Mouse (Mus musculus): ENCODE results near the gene Ergic1.

Ergic1 gene

DNA sequence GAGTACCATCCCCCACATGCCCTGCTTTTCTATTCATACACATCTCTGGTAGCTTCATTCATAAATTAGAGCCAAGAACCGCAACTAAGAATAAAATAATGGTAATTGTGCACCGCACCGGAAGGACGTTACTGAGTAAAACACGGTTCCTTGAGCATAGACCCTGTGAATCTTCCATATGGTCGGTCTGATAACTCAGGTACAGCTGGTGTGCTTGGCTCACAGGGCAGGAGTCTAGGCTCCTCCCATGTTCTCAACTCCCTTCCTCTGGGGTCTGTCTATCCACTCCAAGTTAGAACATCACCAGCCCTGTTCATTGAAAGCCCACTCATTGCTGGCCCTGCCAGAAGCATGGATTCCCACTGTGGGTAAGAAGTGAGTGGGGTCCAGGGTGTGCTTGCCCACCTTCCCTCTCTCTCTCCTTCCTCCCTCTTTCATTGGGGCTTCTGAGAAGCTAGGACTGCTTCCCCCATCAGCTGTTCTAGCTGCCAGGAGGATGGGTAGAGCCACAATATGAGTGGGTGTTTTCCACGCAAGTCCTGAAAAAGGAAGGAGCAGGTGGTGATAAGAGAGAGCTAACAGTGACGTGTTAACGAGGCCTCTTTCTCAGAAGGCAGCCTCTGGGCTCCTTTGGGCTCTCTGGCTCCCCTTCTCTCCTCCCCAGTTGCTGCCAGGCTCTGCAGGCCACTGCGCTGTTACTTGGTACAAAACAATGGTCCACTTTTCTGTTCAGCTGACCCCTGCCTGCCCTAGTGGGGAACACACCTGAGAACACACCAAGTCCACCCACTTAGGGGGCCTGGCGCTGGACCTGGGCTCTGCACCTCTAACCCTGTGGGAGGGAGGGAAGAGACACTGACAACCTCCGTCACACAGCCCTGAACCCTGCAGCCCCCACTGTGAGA is 14.7 kb downstream of the Ergic1 start:
- no peak for DNase-seq (ENCODE audit: low read depth, low spot score)

DNA sequence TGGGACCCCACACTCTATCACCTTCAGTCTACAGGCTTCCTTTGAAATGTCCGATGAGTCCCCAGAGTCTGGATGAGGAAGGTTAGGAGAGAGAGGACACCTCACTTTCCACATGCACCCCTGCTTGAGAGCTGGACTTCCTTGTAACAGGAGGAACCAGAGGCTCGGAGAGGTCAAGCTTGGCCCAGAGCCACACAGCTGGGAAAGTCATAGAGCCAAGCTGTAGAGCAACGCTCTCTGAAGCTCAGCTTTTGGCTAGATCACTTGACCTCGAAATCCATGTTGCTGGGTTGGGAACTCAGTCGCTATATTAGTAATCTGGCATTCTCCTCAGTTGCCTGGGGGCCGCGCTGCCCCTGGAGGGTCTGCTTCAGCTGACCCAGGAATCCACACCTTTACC is 15.5 kb downstream of the Ergic1 start:
- DNase-seq (ENCODE audit: low read depth, low spot score), result no peak

DNA sequence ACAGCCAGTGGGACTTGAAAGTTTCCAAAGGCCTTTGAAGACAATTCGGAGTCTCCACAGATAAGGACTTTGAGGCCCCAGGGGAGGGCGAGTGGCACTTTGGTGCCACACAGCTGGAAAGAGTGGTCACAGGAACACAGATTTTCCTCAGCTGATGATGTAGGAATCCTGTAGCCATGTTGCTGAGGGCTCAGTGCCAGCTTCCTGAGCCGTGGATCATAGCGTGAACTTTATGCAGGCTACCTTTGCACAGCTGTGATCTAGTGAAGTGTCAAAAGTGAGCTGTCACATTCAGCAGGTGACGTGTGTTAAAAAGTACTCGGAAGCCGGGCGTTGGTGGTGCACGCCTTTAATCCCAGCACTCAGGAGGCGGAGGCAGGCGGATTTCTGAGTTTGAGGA is 16.0 kb downstream of the Ergic1 start:
- no peak for DNase-seq (ENCODE audit: low read depth, low spot score)

DNA sequence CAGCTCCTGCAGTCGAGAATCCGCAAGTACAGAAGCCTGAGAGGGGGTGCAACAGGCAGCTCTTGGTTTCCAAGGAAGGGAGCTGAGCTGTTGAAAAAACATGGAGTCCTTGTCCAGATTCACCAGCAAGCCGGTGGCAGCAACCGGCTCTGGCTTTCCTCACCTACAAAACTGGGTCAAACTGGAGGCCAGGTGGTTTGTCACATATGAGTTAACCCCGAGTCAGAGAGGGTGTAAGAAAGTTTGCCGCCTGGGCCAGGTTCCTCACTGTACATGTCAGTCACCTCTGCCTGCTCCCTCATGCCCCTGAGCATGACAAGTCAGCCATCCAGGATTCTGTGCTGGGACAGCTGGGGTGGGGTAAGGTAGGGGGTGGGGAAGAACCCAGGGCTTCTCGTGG is 16.9 kb downstream of the Ergic1 start:
- no peak for DNase-seq (ENCODE audit: low read depth, low spot score)

DNA sequence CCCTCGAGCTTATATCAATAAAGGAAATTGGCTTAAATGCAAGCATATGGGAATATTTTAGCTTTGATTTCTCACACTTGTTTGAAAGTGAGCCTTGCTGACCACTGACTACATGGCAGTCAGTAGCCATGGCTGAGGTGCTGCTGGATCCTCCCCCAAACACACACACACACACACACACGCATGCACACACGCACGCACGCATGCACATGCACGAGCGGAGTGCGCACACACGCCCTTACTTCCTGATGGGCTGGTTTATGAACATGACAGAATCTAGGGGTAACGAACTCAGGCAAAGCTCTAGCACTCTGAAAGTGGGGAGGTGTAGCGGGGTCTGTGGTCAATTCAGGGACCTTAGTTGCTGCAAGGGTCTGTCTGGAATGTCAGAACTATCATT is 17.5 kb downstream of the Ergic1 start:
- DNase-seq (ENCODE audit: low read depth, low spot score), result no peak

DNA sequence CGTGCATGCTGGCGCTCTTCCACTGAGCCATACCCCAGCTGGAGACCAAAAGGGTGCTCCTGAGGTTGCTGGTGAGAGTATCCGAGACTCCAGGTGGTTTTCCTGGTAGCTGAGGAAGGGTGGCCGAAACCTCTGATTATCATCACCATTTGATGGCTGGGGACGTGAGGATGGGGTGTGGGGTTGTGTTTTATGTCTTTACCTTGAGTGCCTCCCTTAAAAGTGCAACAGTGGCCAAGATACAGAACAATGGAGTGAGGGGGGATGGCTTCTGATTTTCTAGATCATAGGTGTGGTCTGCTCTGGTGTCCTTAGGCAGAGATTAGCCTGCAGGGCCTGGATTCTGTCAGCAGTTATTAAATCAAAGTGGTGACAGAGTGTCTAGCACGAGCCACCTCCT is 18.1 kb downstream of the Ergic1 start:
- no peak for DNase-seq (ENCODE audit: low read depth, low spot score)

DNA sequence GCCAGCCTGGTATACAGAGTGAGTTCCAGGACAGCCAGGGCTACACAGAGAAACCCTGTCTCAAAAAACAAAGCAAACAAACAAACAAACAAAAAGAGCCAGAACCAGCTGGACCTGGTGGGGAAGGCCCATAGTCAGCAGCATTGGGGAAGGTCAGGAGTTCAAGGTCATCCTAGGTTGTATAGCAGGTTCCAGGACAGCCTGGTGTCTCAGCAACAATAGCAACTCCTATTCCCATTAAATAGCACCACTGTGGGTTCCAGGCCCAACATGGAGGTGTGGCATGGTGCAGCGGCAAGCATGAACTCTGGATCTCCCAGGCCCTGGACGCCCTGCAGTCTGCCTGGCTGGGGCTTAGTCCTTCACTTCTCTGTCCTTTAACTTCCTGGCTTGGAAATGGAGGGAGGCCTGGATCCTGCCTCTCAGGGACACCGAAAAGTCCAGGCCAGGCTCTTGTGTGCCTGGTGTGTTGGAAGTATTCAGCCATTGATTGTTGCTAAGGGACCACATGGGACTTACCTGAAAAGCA is 19.6 kb downstream of the Ergic1 start:
- no peak for DNase-seq (ENCODE audit: low read depth, low spot score)

DNA sequence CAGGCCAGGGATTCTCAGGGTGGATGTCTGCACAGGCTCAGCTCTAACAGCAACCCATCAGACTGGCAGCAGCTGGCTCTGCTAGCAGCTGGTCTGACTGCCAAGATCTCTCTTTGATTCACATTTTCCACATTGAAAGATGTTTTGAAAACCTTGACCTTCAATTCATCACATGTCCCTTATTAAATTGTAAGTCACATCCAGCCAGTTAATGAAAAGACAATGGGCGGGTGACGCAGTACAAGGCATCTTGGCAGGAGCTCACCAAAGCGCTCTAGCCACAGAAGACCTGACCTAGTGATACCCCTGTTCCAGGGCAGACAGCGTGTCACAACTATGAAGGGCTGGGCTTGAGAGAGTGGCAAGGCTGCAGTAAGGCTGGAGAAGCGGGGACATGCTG is 21.0 kb downstream of the Ergic1 start:
- no peak for DNase-seq (ENCODE audit: low read depth, low spot score)

DNA sequence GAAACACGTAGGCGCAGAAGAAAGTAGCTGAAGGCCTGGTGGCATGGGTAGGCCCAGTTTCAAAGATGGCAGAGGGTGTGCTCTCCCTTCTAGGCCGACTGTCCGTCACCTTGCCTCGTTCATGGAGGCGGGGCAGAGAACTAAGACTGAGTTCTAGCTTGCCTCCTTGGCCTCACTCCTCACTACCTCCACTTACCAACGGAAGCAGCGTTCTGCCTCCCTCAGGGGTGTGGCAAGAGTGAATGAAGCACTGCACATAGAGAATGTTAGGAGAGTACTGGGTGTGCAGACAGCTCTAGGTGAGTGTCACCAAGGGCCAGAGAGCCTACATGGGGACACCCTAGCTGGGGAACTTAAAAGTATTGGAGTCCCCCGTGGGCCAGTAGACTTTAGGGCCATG is 21.8 kb downstream of the Ergic1 start:
- no peak for DNase-seq (ENCODE audit: low read depth, low spot score)

DNA sequence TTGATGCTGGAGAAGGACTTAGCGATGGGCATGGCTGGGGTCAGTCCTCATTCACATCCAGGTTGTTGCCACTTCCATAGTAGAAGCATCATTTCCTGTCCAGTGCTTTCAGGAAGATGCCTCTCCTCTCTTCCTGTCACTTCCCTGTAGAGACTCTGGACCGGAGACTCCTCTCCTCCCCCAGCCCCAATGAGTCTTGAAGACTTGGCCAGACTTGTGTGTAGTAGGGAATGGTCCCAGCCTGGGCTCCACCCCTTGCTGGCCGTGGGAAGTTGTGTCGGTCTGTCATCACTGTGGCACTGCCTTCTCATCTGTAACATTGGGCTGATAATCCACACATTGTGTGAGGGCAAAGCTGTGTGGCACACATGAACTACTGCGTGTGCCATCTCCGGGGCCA is 22.3 kb downstream of the Ergic1 start:
- DNase-seq (ENCODE audit: low read depth, low spot score), result no peak

DNA sequence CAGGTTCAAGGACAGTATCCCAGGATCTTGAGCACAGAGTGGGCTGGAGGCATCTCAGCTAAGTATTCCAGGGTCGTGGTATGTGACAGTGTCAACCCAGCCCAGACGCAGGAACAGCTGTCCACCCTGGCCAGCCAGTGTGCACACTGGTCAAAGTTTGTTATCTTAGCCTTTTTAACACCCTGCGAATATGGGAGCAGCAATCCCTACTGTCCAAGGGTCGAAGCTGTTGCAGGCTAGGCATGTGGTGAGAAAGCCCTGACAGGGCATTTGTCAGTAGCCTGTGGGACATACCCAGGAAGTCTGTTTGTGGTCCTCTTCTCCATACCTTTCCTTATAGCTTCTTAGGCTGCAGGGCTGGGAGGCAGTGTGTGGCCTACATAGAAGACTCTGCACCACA is 22.8 kb downstream of the Ergic1 start:
- no peak for DNase-seq (ENCODE audit: low read depth, low spot score)

DNA sequence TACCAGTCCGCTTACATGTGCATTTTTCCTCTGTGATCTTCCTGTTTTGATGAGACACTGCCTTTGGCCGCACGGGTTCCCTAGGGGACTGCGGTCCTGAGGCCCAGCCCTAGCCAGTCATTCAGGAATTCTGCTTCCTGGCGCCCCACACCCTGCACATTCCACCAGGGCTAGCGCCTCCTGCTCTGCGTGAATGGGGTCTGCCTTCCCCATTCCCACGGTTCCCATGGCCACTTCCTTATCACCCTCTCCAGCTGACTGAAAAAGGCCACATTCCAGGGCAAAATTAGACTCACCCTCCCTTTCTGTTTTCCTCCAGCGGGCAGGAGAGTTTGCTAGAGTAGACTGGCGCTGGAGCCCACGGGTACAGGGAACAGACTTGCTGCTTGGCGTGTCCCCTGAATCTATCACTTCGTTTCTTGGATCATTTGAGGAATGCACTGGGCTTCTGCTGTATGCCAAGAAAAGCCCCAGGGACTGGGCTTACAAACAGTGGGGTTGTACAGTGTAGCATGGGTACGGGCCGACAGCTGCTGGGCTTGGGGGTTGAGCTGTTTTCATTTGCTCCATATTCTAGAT is 23.4 kb downstream of the Ergic1 start:
- no peak for DNase-seq (ENCODE audit: low read depth, low spot score)

DNA sequence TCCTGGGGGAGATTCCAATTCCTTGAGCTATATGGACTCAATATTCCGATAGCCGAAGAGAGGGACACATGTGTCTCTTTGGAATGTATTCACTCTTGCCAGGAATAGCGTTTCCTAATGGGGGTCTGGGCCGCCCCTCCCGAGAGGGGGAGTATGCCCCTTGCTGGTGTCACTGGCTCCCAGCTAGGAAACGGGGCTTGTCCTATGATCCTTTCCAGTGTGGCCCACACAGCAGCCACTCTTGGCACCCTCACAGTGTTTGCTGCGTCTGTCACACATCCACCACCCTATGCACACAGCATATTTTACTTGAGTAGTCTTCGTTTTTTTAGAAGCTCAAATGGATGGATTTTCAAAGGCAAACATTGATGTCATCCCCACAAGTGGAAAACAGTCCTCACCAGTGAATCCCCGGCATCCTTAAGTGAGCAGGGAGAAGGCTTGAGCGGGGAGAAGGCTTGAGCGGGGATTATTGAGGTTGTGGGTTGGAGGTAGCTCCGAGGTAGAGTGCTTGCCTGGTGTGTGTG is 26.7 kb downstream of the Ergic1 start:
- no peak for DNase-seq (ENCODE audit: low read depth, low spot score)

DNA sequence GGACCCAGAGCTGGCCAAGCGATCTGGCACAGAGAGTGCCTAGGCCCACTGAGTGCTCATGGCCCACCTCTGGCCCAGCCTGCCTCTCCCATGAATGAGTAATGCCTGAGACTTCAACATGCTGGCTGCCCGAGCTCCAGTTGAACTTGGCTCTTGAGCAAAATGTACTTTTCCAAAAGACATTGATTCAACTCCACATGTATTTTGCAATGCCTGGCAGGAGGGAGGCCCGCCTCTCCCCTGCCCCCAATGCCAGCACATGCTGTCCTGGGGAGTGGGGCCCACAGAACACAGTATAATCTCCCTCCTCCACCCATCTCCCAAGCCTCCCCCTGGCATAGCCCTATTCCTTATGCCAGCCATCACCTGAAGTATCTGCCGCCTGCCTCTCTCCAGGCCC is 31.2 kb downstream of the Ergic1 start:
- DNase-seq (ENCODE audit: low read depth, low spot score), result no peak

DNA sequence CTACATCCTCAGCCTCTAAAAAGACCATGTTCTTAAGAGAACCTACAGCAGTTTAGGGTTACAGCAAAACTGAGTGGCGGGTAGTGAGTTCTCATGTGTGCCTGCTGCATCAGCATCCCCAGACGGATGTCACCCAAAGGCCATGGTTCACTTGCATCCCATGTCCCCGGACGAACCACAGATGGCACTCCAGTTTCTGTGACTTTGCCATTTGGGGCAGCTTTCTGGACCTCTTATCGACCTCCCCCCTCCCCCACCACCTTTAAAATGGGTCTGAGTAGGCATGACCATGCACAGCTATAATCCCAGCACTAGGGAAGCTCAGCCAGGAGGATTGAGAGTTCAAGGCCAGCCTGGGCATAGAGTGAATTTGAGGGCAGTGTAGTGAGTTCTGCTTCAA is 31.9 kb downstream of the Ergic1 start:
- DNase-seq (ENCODE audit: low read depth, low spot score), result no peak

DNA sequence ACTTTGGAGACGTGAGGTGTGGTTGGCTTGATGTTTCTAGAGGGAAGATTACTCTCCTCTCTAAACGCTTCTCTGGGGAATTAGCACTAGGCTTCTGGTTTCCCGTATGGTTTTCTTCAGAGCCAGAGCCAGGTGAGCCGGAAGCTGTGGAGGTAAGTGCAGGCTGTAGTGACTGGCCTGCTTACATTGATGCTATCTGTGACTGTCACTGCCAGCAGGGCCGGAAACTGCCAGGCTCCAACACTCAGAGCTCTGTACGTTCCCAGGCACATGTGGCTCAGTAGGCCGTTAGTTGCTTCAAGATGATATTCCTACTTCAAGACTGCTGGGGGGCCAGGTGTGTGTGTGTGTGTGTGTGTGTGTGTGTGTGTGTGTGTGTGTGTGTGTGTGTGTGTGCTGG is 32.9 kb downstream of the Ergic1 start:
- no peak for DNase-seq (ENCODE audit: low read depth, low spot score)

DNA sequence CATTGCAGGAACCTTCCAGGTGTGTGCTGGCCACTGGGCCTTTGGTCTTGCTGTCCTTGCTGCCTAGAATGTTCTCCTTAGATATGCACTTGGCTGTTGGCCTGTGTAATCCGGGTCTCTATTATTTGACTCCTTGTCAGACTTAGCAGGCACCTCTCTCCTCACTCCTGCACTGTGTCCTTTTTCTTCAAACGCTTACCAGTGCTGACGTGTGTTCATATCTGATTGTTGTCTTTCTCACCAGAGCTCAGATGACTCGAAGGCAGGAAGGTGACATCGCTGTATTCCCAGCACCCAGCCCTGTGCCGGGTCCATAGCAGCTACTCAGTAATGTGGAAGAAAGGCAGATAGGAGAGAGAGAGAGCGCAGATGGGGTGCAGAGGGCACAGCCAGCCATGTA is 33.7 kb downstream of the Ergic1 start:
- DNase-seq (ENCODE audit: low read depth, low spot score), result no peak

DNA sequence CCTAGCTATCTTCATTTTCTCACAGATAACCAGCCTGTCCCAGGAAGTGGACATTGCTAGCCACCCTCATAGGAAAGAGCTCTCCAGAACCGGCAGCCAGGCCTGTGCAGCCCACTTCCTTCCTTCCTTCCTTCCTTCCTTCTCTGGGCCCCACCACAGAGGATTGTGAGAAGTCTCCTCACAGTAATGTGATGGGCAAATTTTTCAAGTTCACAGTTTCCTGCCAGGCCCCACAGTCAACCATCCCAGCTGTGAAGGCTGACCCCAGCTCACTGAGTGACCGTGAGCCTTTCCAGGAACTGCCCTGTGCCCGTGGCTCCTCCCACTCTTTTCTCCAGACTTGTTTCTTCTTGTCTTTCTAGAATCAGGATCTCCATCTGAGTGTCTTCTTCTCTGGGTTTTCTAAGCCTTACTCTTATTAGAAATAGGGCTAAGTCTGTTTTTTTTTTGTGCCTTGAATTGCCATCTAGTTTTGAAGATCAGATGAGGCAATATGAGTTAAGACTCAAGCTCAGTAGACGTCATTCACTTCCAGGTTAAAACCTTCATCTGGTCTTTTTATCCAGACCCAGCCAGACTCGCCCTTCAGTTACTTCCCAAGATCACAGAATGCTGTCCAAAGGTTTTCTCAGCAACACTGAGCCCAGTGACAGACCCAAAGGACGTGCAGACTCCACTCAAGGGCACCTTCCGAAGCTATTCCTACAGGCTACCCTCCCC is 34.3 kb downstream of the Ergic1 start:
- no peak for DNase-seq (ENCODE audit: low read depth, low spot score)

DNA sequence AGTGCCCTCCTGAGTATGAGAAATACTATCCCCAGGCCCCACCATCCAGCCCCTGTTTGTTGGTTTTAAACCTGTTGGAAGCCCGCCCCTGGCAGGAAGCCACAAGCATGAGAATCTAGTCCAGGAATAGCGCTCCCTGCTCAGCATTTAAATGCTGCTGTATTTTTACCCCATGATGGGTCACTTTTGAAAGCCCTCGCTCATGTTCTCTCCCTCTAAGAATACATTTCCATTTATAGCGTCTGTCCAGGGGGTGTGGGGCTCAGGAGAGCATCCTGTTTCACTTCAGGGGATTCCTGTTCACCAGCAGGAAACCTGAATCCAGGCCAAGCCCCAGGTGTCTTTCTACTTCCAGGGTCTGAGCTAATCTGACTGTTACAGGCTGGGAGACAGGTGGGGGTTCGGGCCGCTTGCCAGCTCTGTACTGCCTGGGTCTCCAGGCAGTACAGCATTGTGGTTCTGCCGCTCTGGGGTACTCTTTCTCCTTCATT is 34.9 kb downstream of the Ergic1 start:
- DNase-seq (ENCODE audit: low read depth, low spot score), result no peak

DNA sequence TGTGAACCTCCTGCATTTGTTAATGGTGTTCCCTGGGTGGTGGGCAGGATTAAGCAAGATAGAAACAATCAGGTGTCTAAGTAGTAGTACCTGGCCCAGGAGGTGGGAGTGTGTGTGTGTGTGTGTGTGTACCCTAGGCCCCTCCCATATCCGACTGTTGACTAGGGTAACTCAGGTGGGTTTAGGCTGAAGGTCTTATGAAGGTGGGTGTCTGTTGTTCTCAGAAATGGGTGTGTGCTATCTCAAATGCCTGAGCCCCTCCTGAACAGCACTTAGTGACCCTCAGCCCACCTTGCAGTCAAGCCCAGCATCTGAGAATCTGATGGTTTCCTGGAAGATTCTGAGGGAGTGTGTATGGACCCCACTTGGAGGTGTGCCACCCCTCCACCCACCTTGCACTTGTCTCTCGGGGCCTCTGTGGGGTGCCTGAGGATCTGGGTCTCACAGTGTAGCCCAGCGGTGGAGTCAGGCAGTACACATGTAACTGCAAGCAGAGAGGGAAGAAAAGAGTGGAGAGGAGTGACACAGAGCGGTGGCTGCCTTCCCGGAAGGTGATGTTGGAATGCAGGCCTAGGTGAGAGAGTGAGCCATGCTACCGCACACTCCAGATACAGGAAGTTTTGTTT is 35.7 kb downstream of the Ergic1 start:
- no peak for DNase-seq (ENCODE audit: low read depth, low spot score)

DNA sequence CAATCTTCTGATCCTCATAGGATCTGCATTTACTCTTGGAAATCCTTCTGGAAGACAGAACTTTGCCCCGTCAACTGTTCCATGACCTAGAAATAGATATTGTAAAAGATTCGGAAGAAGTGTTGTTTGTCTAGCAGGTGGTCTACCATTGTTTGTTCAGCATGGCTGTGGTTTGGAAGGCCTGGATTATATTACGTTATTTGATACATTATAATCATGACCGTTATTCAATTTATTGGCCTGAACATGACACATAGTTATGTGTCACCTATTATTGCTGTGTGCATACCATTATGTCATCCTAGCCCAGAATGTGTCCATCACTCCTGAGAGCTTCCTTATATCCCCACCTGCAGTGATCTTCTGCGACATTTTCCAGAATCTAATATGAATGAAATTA is 37.6 kb downstream of the Ergic1 start:
- DNase-seq (ENCODE audit: low read depth, low spot score), result no peak
